Mouse (Mus musculus) thymus, postnatal 14 days (tissue): Measurements from ENCODE around the gene Gm5155.
"Not testable (repeated sequence)": the region's sequence is repeated elsewhere in the genome, so short reads cannot be mapped to it uniquely, and the experiment has no call there.

Experiments used
- DNase-seq: peaks from one replicate; pipeline ENCODE4 v3.0.0; 2021

The Gm5155 gene

GRCm38 (mm10) chr7:17871467-17871866 lies at the start of gene Gm5155:
TSS of gene Gm5155 (plus strand) at chr7:17871767.
- DNase-seq, result no peak

GRCm38 (mm10) chr7:17870776-17871175 lies 791 bp upstream of the Gm5155 start:
- DNase-seq, result no peak

GRCm38 (mm10) chr7:17895341-17895740 lies 23.8 kb downstream of the Gm5155 start:
- not testable (repeated sequence) for DNase-seq

GRCm38 (mm10) chr7:17903146-17903915 lies 31.8 kb downstream of the Gm5155 start:
- no peak for DNase-seq
